Mouse (Mus musculus): ENCODE data around the gene Mcf2l.

The Mcf2l gene

DNA sequence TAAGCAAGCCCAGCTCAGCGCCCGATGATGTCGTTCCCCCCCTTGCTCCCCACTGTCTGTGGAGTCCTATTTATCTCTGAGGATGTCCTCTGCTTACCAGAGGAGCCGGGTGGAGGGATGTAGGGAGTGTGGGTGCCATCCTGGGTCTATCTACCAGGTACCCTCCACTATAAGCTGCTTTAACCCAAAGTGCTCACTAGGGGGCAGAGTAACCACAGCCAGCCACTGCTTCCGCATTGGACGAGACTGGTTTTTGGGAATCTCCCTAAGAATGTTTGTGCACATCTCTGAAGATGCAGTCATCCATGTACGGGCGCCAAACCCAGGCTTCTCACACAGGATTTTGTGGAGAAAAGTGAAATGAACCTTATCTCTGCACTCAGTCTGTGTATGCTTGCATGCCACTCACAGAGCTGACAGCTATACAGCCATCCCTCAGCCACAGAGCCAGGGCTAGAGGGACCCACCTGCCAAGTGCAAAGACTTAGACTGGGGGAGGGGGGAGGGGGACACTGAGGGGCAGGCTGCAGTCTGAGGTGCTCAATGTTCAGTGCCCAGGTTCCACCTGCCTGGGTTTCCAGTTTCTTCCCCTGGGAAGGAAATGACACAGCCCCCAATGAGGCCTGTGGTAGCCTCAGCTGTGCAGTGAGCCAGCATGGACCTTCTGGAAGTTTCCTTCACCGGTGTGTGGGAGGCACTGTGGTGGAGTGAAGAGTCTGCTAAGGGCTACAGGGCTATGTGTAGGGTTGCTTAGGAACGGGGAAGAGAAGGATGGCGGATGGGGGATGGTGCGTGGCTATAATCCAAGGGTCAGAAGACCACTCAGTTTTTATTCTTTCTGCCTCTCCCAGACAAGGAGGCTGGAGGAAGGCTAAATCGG lies 23.1 kb downstream of the Mcf2l start:
- TF ChIP-seq NANOG (IDR thresholded peaks at IDR 0.05; ENCODE audit: borderline replicate concordance, low read length) = no peak
- no peak for TF ChIP-seq POU5F1 (IDR thresholded peaks at IDR 0.05; ENCODE audit: borderline replicate concordance, low read length)
- peak; percentile 63 for TF ChIP-seq CTCF (conservative IDR thresholded peaks at IDR 0.05; ENCODE audit: low read length)
- Histone ChIP-seq H3K4me3 (replicated peaks; ENCODE audit: low read length) (no peak overlapping the region), H3K27me3 (ENCODE audit: insufficient read depth, low read length) (no peaks in the 10 kb centered on the region), H3K9me3 (ENCODE audit: low read length) (no peaks in the 10 kb centered on the region), H3K4me1 (replicated peaks; ENCODE audit: low read depth, low read length) (peaks cover 45% of the 10 kb centered on the region), H3K36me3 (ENCODE audit: insufficient read depth, low read length) (peaks cover 12% of the 10 kb centered on the region)

DNA sequence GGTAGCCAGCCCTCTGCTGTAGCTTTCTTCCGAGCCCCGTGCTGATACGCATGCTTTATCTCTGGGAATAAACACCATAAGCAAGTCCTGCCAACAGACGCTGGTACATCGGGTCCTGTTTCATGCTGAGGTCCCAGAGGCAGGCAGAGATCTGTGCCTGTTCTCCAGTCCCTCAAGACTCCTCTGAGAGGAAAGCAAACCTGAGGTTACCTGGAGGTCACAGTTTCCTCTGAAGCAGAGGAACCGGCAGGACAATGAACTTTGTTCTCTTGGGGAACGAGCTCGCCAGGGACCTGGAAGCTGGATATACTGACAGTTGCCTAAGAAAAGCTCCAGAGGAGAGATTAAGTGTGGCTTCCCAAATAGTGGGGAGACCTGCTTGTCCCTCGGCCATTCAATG lies 24.2 kb downstream of the Mcf2l start:
- no peak for TF ChIP-seq POU5F1 (IDR thresholded peaks at IDR 0.05; ENCODE audit: borderline replicate concordance, low read length)
- no peak for TF ChIP-seq CTCF (conservative IDR thresholded peaks at IDR 0.05; ENCODE audit: low read length)
- TF ChIP-seq NANOG (IDR thresholded peaks at IDR 0.05; ENCODE audit: borderline replicate concordance, low read length) = no peak

DNA sequence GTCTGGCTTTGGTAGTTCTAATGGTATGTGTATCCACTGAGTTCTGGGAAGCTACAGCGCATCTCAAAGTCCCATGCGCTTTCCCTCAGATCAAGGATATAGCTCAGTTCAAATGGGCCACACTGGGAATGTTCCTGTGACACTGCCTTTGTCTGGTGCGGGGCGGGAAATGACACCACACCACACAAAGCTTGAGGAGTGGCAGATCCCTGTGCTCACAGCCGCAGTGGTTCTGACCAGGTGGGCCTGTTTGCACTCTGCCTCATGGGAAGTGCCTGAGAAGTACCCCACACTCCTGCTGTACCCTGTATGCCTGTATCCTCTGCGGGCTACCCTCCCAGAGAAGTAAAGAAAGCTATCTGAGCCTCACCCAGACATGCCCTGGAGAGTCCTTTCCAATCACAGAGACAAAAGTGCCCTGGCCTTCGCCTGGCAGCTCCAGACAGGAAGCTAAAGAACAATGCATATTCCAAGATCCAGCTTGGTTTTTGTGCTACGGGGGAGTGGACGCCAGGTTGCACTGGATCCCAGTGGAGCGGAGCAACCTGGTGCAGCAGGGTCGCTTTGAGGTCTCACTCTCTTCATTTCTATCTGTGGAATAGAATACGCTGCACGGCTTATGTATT lies 30.3 kb downstream of the Mcf2l start:
- TF ChIP-seq NANOG (IDR thresholded peaks at IDR 0.05; ENCODE audit: borderline replicate concordance, low read length) (no peak), CTCF (conservative IDR thresholded peaks at IDR 0.05; ENCODE audit: low read length) (no peak), POU5F1 (IDR thresholded peaks at IDR 0.05; ENCODE audit: borderline replicate concordance, low read length) (no peak)
- H3K36me3 ChIP-seq (ENCODE audit: insufficient read depth, low read length) = no peaks in the 10 kb centered on the region
- no peaks in the 10 kb centered on the region for H3K27me3 ChIP-seq (ENCODE audit: insufficient read depth, low read length)
- H3K4me1 ChIP-seq (replicated peaks; ENCODE audit: low read depth, low read length) = peaks cover 52% of the 10 kb centered on the region
- H3K9me3 ChIP-seq (ENCODE audit: low read length) = no peaks in the 10 kb centered on the region
- H3K4me3 ChIP-seq (replicated peaks; ENCODE audit: low read length) = peak overlapping the region; percentile 43; the same call in 1 of the 2 replicates

More for the DNA sequence above, 24.2 kb downstream of the Mcf2l start:
- Histone ChIP-seq H3K4me3 (replicated peaks; ENCODE audit: low read length) (no peak overlapping the region), H3K27me3 (ENCODE audit: insufficient read depth, low read length) (no peaks in the 10 kb centered on the region), H3K4me1 (replicated peaks; ENCODE audit: low read depth, low read length) (peaks cover 40% of the 10 kb centered on the region), H3K36me3 (ENCODE audit: insufficient read depth, low read length) (0 out of 2 replicates have a peak, but pooled peaks cover 2% of the 10 kb centered on the region), H3K9me3 (ENCODE audit: low read length) (no peaks in the 10 kb centered on the region)

DNA sequence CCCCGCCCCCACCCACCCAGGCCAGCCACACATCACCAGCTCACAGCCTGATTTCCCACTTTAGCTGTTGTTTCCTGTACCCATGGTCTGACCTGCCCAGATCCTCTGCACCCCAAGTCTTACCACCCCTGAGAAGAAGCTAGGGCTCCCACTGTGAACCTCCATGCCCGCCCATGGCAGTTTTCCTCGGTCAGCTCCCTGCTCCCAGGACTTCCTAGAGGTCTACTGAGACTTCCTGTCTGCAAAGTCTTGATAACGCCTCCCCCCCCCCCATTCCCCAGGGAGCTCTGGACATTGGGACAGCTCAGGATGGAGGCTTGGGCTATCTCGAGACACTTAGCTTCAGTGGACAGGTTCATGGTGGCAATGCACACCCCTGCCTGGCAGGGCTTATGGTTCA lies 31.5 kb downstream of the Mcf2l start:
- H3K4me3 ChIP-seq (replicated peaks; ENCODE audit: low read length) = no peak overlapping the region
- no peaks in the 10 kb centered on the region for H3K27me3 ChIP-seq (ENCODE audit: insufficient read depth, low read length)
- TF ChIP-seq NANOG (IDR thresholded peaks at IDR 0.05; ENCODE audit: borderline replicate concordance, low read length) (no peak), POU5F1 (IDR thresholded peaks at IDR 0.05; ENCODE audit: borderline replicate concordance, low read length) (no peak), CTCF (conservative IDR thresholded peaks at IDR 0.05; ENCODE audit: low read length) (no peak)
- H3K4me1 ChIP-seq (replicated peaks; ENCODE audit: low read depth, low read length) = peaks cover 63% of the 10 kb centered on the region
- H3K36me3 ChIP-seq (ENCODE audit: insufficient read depth, low read length) = peaks cover 5% of the 10 kb centered on the region; the same call in 1 of the 2 replicates
- no peaks in the 10 kb centered on the region for H3K9me3 ChIP-seq (ENCODE audit: low read length)

DNA sequence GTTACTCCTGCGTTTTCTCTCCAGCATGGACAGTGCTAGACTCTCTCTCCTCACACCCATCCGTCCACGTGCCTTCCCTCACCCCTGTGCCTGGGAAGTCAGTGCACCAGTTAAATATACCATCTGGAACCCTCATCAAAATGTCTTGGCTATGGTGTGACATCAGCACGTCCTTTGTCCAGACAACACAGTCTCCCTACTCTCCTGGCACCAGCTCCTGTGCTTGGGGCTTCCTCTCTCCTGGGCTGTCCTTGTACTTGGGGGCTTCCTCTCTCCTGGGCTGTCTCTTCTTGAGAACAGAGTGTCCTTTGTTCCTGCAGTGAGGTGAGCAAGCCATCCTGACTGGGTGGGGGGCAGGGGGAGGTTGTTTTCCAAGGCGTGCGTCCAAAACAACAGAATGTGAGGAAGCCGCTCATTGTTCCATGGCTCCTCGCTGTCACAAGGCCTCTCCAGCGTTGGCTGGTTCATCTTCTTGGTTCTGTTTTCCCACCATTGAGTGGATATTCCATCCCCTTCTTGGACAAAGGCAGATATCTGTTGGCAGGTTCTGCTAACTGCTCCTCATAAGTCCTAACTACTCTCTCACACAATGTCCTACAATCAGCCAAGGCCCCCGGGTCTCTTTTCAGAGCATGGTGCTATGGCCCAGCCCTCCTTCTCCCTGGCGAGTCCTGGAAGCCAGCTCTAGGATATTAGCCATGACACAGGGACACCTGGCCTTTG lies 32.2 kb downstream of the Mcf2l start:
- no peak overlapping the region for H3K4me3 ChIP-seq (replicated peaks; ENCODE audit: low read length)
- H3K27me3 ChIP-seq (ENCODE audit: insufficient read depth, low read length) = no peaks in the 10 kb centered on the region
- peaks cover 69% of the 10 kb centered on the region for H3K4me1 ChIP-seq (replicated peaks; ENCODE audit: low read depth, low read length)
- TF ChIP-seq NANOG (IDR thresholded peaks at IDR 0.05; ENCODE audit: borderline replicate concordance, low read length) = no peak
- TF ChIP-seq POU5F1 (IDR thresholded peaks at IDR 0.05; ENCODE audit: borderline replicate concordance, low read length) = no peak
- TF ChIP-seq CTCF (conservative IDR thresholded peaks at IDR 0.05; ENCODE audit: low read length) = no peak
- peaks cover 5% of the 10 kb centered on the region; the same call in 1 of the 2 replicates for H3K36me3 ChIP-seq (ENCODE audit: insufficient read depth, low read length)
- no peaks in the 10 kb centered on the region for H3K9me3 ChIP-seq (ENCODE audit: low read length)

DNA sequence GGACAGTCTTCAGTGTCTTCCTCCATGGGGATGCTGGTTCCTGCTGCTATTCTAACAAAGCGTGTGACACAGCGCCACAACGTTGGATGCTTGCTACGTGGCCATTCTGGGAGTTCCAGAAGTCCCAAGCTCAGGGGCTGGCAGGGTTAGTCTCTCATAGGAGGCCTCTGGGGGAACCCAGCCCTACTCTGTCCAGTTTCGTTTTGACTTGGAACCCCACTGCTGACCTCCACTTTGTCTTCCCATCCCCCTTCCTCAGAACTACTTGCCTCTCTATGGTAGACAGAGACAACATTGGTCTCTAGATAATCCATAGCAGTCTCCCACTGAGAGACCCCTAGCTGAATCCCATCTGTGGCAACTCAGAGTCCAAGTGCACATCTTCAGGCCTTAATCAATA lies 33.0 kb downstream of the Mcf2l start:
- Histone ChIP-seq H3K27me3 (ENCODE audit: insufficient read depth, low read length) (no peaks in the 10 kb centered on the region), H3K4me3 (replicated peaks; ENCODE audit: low read length) (no peak overlapping the region), H3K9me3 (ENCODE audit: low read length) (no peaks in the 10 kb centered on the region), H3K36me3 (ENCODE audit: insufficient read depth, low read length) (peaks cover 5% of the 10 kb centered on the region; the same call in 1 of the 2 replicates), H3K4me1 (replicated peaks; ENCODE audit: low read depth, low read length) (peaks cover 77% of the 10 kb centered on the region)
- no peak for TF ChIP-seq POU5F1 (IDR thresholded peaks at IDR 0.05; ENCODE audit: borderline replicate concordance, low read length)
- TF ChIP-seq CTCF (conservative IDR thresholded peaks at IDR 0.05; ENCODE audit: low read length) = no peak
- TF ChIP-seq NANOG (IDR thresholded peaks at IDR 0.05; ENCODE audit: borderline replicate concordance, low read length) = no peak

DNA sequence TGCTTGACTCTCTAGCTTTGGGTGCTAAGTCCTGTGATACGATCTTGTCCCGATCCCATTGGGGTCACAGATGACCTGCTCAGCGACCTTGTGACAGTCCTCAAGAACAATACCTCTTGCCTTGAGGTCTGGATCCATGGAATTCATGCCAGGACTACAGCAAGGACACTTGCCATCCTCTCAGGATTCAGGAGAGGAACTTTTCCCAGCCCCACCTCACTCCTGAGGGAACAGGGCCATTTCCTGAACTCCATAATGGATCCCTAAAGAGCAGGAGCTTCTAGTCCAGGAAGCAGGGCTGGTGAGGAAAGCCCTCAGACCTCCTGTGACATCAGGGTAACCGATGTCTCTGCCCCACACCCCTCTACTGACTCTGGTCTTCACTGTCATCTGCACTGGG lies 34.1 kb downstream of the Mcf2l start:
- H3K27me3 ChIP-seq (ENCODE audit: insufficient read depth, low read length) = no peaks in the 10 kb centered on the region
- H3K36me3 ChIP-seq (ENCODE audit: insufficient read depth, low read length) = peaks cover 7% of the 10 kb centered on the region
- no peak for TF ChIP-seq NANOG (IDR thresholded peaks at IDR 0.05; ENCODE audit: borderline replicate concordance, low read length)
- H3K4me1 ChIP-seq (replicated peaks; ENCODE audit: low read depth, low read length) = peaks cover 89% of the 10 kb centered on the region
- no peak overlapping the region for H3K4me3 ChIP-seq (replicated peaks; ENCODE audit: low read length)
- no peaks in the 10 kb centered on the region for H3K9me3 ChIP-seq (ENCODE audit: low read length)

DNA sequence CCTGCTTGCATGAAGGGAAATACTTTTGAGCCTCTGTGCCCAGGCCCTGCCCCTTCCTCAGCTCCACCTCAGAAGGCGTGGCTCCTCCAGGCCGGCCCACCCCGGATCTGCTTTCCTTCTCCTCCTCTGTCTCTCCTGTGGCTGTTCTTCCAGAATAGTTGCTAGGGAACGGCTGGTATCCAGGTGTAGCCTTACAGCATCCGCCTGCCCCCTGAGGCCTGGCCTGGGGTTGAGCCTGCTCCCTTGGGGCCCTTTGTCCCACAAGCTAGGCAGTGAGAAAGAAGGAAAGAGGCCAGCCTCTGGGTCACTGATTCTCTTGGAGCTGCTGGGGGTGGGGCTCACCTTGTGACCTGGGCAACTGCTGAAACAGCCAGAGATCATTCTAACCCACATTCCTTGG lies 38.4 kb downstream of the Mcf2l start:
- no peak overlapping the region for H3K4me3 ChIP-seq (replicated peaks; ENCODE audit: low read length)
- TF ChIP-seq POU5F1 (IDR thresholded peaks at IDR 0.05; ENCODE audit: borderline replicate concordance, low read length) = no peak
- no peak for TF ChIP-seq CTCF (conservative IDR thresholded peaks at IDR 0.05; ENCODE audit: low read length)
- no peak for TF ChIP-seq NANOG (IDR thresholded peaks at IDR 0.05; ENCODE audit: borderline replicate concordance, low read length)
- H3K36me3 ChIP-seq (ENCODE audit: insufficient read depth, low read length) = peaks cover 25% of the 10 kb centered on the region
- no peaks in the 10 kb centered on the region for H3K9me3 ChIP-seq (ENCODE audit: low read length)
- H3K4me1 ChIP-seq (replicated peaks; ENCODE audit: low read depth, low read length) = peaks cover 83% of the 10 kb centered on the region
- no peaks in the 10 kb centered on the region for H3K27me3 ChIP-seq (ENCODE audit: insufficient read depth, low read length)

Measured in E14TG2a.4 (cell line).